Mouse (Mus musculus) heart, postnatal 10 days (tissue): ENCODE measurements around the gene Brf1. TPM values are rescaled to one million over a fixed set of nuclear protein-coding genes. Genes with fewer than 3 reads are reported as not detected.
A peak's percentile ranks its signal among the peaks of the same experiment; 100 is the strongest.

ENCODE experiments used
- DNase-seq, 2 experiments: peaks; one replicate each; pipeline ENCODE4 v3.0.0; 2021
- intact Hi-C: fragments of 180-260 bp; cut with DNase I; formaldehyde crosslinking; loops from one replicate; pipeline ENCODE4 v1.15.1; 2025
- microRNA-seq, 2 experiments: library from miRNA; unstranded; fragments of <30 nt; microRNA quantifications; one replicate each; pipeline ENCODE4 v1.2.0; 2022
- total RNA-seq, 2 experiments: library from RNA; stranded (reverse); gene quantifications; 2 replicates each; pipeline ENCODE4 v1.2.3; 2021

Brf1 gene
- total RNA-seq, 2 experiments from 2014 or later = 29.3 to 35.8 TPM

GRCm38 (mm10) chr12:112915587-112915986 is 84.9 kb downstream of the Brf1 start:
- intact Hi-C loops = loop anchor here (5.0 kb wide), 1 partner anchor 38 kb away; no protein-coding TSS in a partner anchor
- no peak for DNase-seq

- peak in 1 of 2 experiments; percentile 50 for DNase-seq
- intact Hi-C loops = no loop called here
These were observed 86.0 kb downstream of the Brf1 start for GRCm38 (mm10) chr12:112914527-112914926.

- intact Hi-C loops = no loop called here
- DNase-seq = no peak
These were observed 87.4 kb downstream of the Brf1 start for GRCm38 (mm10) chr12:112912951-112913745.

- intact Hi-C loops = no loop called here
These were observed 88.8 kb downstream of the Brf1 start for GRCm38 (mm10) chr12:112911701-112912100.

More at GRCm38 (mm10) chr12:112911701-112912100, 88.8 kb downstream of the Brf1 start:
- DNase-seq = no peak

Small RNAs within 50 kb of the gene (microRNA-seq; reads per million reads assigned to microRNA genes)
- gene Mir6941 = 0 to 0.24 reads per million in 2 experiments

Other genes with a start within 250 kb of the Brf1 start
- gene Pld4, start 240.0 kb downstream of the Brf1 start, total RNA-seq = 1 to 10 TPM; 5.7 to 5.8 TPM
- 10 to 100 TPM; 13.6 to 17.4 TPM for gene Ahnak2, start 198.0 kb downstream of the Brf1 start, total RNA-seq
- gene Clba1, start 191.8 kb downstream of the Brf1 start, total RNA-seq = 1 to 10 TPM; 2.4 to 3.1 TPM
- 10 to 100 TPM; 13.7 to 16.6 TPM for gene Cdca4, start 171.3 kb downstream of the Brf1 start, total RNA-seq
- under 1 TPM; 0.17 to 0.19 TPM for gene Gpr132, start 132.5 kb downstream of the Brf1 start, total RNA-seq
- gene Jag2, start 70.9 kb downstream of the Brf1 start, total RNA-seq = 10 to 100 TPM; 36.1 to 38.5 TPM
- gene Nudt14, start 58.6 kb downstream of the Brf1 start, total RNA-seq = 10 to 100 TPM; 11.7 to 11.8 TPM
- gene Btbd6, start 24.2 kb downstream of the Brf1 start, total RNA-seq = 10 to 100 TPM; 22.9 to 24.5 TPM
- gene Pacs2, start 13.8 kb upstream of the Brf1 start, total RNA-seq = 10 to 100 TPM; 29.3 to 30.4 TPM
- gene Tex22, start 73.8 kb upstream of the Brf1 start, total RNA-seq = under 1 TPM in 1 of 2 experiments, not detected in 1; 0.41 TPM
- 10 to 100 TPM; 50.1 TPM for gene Mta1, start 97.6 kb upstream of the Brf1 start, total RNA-seq
- 1,000 to 10,000 TPM; 1,259 to 1,405 TPM for gene Crip2, start 139.5 kb upstream of the Brf1 start, total RNA-seq
- 100 to 1,000 TPM; 260 to 267 TPM for gene Crip1, start 145.6 kb upstream of the Brf1 start, total RNA-seq
- 1 to 10 TPM; 2.5 to 2.8 TPM for gene Tedc1, start 155.7 kb upstream of the Brf1 start, total RNA-seq
- gene Tmem121, start 185.2 kb upstream of the Brf1 start, total RNA-seq = under 1 TPM; 0.43 to 0.97 TPM